Mouse (Mus musculus) mouse trophoblast stem cell (cell line): ENCODE data around the gene Tm6sf2.
"Not testable (repeated sequence)": the region's sequence is repeated elsewhere in the genome, so short reads cannot be mapped to it uniquely, and the experiment has no call there.

ENCODE experiments used
- in situ Hi-C, 2 experiments: fragments of 300-500 bp; cut with MseI, MboI; formaldehyde crosslinking; loops; 2 replicates in 1 of 2; 3 replicates in 1 of 2; pipeline ENCODE4 v1.15.1; 2025

The Tm6sf2 gene

GRCm38 (mm10) chr8:70072441-70073069 is at the start of gene Tm6sf2:
Tm6sf2 (plus strand) TSS chr8:70072924.
- in situ Hi-C loops = no loop called here

GRCm38 (mm10) chr8:70023596-70023995 is 49.1 kb upstream of the Tm6sf2 start:
- in situ Hi-C loops = no loop called here

GRCm38 (mm10) chr8:70026151-70026550 is 46.6 kb upstream of the Tm6sf2 start:
- in situ Hi-C loops = no loop called here

GRCm38 (mm10) chr8:70030255-70030654 is 42.5 kb upstream of the Tm6sf2 start:
- in situ Hi-C loops = no loop called here

- in situ Hi-C loops = no loop called here
These were observed 34.7 kb upstream of the Tm6sf2 start for GRCm38 (mm10) chr8:70037994-70038393.

- in situ Hi-C loops = no loop called here
These were observed 30.7 kb upstream of the Tm6sf2 start for GRCm38 (mm10) chr8:70041885-70042546.

- in situ Hi-C loops = no loop called here
These were observed 29.9 kb upstream of the Tm6sf2 start, which contains the start of the genes Mau2 and Sugp1 for GRCm38 (mm10) chr8:70042583-70043455. Mau2 (minus strand) TSS chr8:70042734. Sugp1 (plus strand) TSS chr8:70042813.

- in situ Hi-C loops = no loop called here
These were observed 28.7 kb upstream of the Tm6sf2 start for GRCm38 (mm10) chr8:70043996-70044395.

- in situ Hi-C loops = no loop called here
These were observed 23.1 kb upstream of the Tm6sf2 start for GRCm38 (mm10) chr8:70049662-70050061.

GRCm38 (mm10) chr8:70050434-70050833 is 22.3 kb upstream of the Tm6sf2 start:
- in situ Hi-C loops = not testable (repeated sequence)

GRCm38 (mm10) chr8:70057721-70058120 is 15.0 kb upstream of the Tm6sf2 start:
- in situ Hi-C loops = no loop called here

GRCm38 (mm10) chr8:70071836-70072440 is 786 bp upstream of the Tm6sf2 start:
- in situ Hi-C loops = no loop called here

GRCm38 (mm10) chr8:70073120-70073519 is 396 bp downstream of the Tm6sf2 start:
- in situ Hi-C loops = no loop called here

- in situ Hi-C loops = no loop called here
These were observed 958 bp downstream of the Tm6sf2 start for GRCm38 (mm10) chr8:70073682-70074081.

GRCm38 (mm10) chr8:70081976-70082375 is 9.3 kb downstream of the Tm6sf2 start:
- in situ Hi-C loops = no loop called here

GRCm38 (mm10) chr8:70083285-70083684 is 10.6 kb downstream of the Tm6sf2 start, which contains the start of gene Hapln4:
Hapln4 (plus strand) TSS chr8:70083457.
- in situ Hi-C loops = no loop called here

GRCm38 (mm10) chr8:70084191-70085065 is 11.7 kb downstream of the Tm6sf2 start:
- in situ Hi-C loops = no loop called here

- in situ Hi-C loops = no loop called here
These were observed 13.4 kb downstream of the Tm6sf2 start for GRCm38 (mm10) chr8:70086151-70086550.

GRCm38 (mm10) chr8:70087237-70087636 is 14.5 kb downstream of the Tm6sf2 start:
- in situ Hi-C loops = no loop called here

GRCm38 (mm10) chr8:70087836-70088650 is 15.3 kb downstream of the Tm6sf2 start:
- in situ Hi-C loops = no loop called here
